Mouse (Mus musculus): ENCODE measurements around the gene Negr1. TPM values are rescaled to one million over a fixed set of nuclear protein-coding genes. Genes with fewer than 3 reads are reported as not detected.

Gene Negr1
- polyA plus RNA-seq, 1 experiment from 2014 or later, result 2.0 TPM

DNA sequence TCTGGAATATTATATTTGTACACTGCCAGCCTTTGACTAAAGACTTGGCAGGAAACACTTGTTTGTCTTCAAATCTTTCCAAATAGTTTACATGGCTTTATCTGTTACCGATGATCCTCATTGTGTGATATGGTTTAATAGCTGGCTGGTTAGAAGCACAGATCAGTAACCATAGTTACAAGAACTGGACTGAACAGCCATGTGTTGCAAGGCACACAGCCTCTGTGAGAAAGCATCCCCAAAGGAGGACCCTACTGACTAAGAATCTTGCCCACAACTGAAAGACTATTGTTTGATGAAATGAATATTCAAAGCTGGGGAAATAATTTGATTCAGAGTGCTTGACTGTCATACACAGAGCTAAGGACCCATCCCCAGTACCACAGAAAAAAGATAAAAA, 729.7 kb downstream of the Negr1 start:
- H3K27me3 ChIP-seq (ENCODE audit: insufficient read depth, poor library complexity, severe bottlenecking), result no peaks in the 10 kb centered on the region
- no peaks in the 10 kb centered on the region for H3K4me1 ChIP-seq
- 86% methylated on average over 1 of the region's 1 CpGs for WGBS
- H3K27ac ChIP-seq, result no peak overlapping the region
- no peak for DNase-seq (ENCODE audit: low spot score)
- H3K36me3 ChIP-seq, result no peaks in the 10 kb centered on the region
- H3K9me3 ChIP-seq, result no peaks in the 10 kb centered on the region
- H3K4me3 ChIP-seq, result no peak overlapping the region

DNA sequence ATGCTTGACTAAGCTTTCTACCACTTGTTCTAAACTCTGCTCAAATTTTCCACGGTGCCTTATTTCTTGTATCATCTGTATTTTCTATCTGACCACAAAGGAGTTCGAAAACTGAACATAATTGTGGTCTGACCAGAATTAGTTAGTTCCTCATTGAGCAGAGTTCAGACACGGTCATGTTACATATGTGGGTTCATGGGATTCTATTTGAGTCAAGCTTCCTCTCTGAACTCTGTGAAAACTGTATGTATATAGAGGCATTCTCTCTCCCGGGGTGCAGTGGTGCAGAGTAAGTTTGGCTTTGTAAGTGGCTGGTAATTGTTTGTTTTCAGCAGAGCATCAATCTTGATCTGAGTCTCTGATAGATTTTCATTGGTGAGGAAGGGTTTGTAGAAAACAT, 735.6 kb downstream of the Negr1 start:
- no peak overlapping the region for H3K4me3 ChIP-seq
- H3K4me1 ChIP-seq, result no peaks in the 10 kb centered on the region
- no peaks in the 10 kb centered on the region for H3K36me3 ChIP-seq
- no peaks in the 10 kb centered on the region for H3K27me3 ChIP-seq (ENCODE audit: insufficient read depth, poor library complexity, severe bottlenecking)
- H3K9me3 ChIP-seq, result no peaks in the 10 kb centered on the region; the same call in 1 of the 2 replicates
- DNase-seq (ENCODE audit: low spot score), result no peak
- no peak overlapping the region for H3K27ac ChIP-seq
- WGBS, result 84% methylated on average over 4 of the region's 4 CpGs

DNA sequence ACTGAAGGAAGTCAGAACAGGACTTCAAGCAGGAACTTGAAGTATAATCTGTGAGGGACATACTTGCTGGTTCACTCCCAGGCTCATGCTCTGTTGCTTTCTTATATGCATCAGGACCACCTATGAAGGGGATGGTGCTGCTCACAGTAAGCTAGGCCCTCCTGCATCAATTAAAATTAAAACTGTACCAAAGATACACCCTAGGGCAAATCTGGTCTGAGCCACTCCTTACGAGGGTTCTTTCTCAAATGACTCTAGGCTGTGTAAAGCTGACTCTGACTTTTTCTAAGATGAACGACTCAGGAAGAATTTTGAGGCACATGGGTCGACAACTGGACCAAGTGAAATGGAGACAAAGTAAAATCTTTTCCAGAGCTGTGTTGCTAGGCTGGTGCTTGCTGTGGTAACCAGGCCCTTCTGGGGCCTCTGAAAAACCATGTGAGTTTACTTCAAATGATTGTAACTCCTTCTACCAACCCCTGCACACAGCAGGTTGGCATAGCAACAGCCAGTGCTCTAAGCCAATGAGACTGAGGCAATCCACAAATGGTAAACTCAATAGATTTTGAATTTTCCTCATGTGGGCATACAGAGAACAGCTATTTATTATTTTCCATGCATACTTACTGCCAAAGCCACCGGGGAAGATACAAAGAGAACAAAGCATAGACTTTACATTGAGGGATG, 742.0 kb downstream of the Negr1 start:
- no peaks in the 10 kb centered on the region for H3K36me3 ChIP-seq
- no peaks in the 10 kb centered on the region; the same call in 1 of the 2 replicates for H3K9me3 ChIP-seq
- no peak for DNase-seq (ENCODE audit: low spot score)
- no peaks in the 10 kb centered on the region for H3K4me1 ChIP-seq
- H3K27ac ChIP-seq, result no peak overlapping the region
- H3K27me3 ChIP-seq (ENCODE audit: insufficient read depth, poor library complexity, severe bottlenecking), result no peaks in the 10 kb centered on the region
- H3K4me3 ChIP-seq, result no peak overlapping the region
- 77% methylated on average over 4 of the region's 4 CpGs for WGBS

DNA sequence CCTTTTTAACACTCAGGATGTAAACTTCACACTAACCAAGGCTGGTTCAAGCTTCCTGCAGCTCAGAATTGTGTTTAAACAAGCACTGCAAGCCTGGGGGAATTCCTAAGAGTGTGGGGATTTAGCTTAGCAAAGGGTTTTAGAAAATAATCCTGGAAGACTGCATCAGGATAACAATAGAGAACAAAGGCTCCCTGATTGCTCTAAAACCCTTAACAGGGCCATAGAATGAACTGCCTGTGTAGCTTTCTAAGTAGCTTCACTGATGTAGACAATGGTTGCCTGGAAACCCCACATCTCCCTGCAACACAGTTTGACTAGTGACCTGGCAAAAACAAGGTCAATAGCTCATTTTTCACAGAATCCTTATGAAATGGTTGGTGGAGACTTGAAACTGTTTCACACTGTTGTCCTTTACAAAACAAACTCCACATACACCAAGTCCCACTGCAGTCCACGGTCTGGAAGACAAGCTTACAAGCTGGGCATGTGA, 759.5 kb downstream of the Negr1 start:
- H3K4me1 ChIP-seq, result no peaks in the 10 kb centered on the region
- WGBS, result 68% methylated on average over 1 of the region's 1 CpGs
- H3K27me3 ChIP-seq (ENCODE audit: insufficient read depth, poor library complexity, severe bottlenecking), result no peaks in the 10 kb centered on the region
- H3K36me3 ChIP-seq, result no peaks in the 10 kb centered on the region
- no peak for DNase-seq (ENCODE audit: low spot score)
- no peak overlapping the region for H3K27ac ChIP-seq
- H3K4me3 ChIP-seq, result no peak overlapping the region
- no peaks in the 10 kb centered on the region for H3K9me3 ChIP-seq

DNA sequence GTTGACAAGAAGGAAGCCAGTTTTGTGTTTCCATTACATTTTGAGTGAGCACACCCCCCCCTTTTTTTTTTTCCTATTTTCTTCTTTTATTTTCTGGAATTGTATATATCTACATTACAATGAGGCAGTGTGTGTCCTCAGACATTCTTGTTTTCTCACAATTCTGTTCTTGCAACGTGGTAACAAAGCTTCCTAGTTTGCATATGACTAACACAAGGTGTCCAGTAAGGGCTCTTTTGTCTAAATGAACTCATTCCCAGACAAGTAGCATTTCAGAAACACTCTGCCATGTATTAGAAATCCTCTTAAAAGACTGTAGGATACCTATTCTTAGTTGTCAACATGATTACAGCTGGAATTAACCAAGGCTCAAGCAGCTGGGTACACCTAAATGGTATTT, 760.2 kb downstream of the Negr1 start:
- H3K27ac ChIP-seq, result no peak overlapping the region
- H3K27me3 ChIP-seq (ENCODE audit: insufficient read depth, poor library complexity, severe bottlenecking), result no peaks in the 10 kb centered on the region
- no peak overlapping the region for H3K4me3 ChIP-seq
- no peaks in the 10 kb centered on the region for H3K36me3 ChIP-seq
- no peaks in the 10 kb centered on the region for H3K9me3 ChIP-seq
- DNase-seq (ENCODE audit: low spot score), result no peak
- H3K4me1 ChIP-seq, result no peaks in the 10 kb centered on the region
- 40% methylated on average over 1 of the region's 1 CpGs for WGBS

DNA sequence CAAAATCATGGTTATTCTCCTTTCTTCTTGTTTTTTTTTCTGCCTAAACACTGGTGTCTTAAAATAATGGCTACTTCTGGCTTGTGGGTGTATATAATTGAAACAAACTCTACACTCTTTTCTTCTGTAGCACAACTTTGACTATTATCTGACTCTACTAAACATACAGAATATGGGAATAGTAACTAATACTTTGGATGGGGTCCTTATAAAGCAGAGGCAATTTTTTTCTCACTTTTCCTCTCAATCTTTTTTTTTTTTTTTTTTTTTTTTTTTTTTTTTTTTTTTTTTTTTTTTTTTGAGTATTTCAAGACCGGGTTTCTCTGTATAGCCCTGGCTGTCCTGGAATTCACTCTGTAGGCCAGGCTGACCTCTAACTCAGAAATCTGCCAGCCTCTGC, 772.6 kb downstream of the Negr1 start:
- H3K4me1 ChIP-seq, result no peaks in the 10 kb centered on the region
- no peak for DNase-seq (ENCODE audit: low spot score)
- H3K27me3 ChIP-seq (ENCODE audit: insufficient read depth, poor library complexity, severe bottlenecking), result no peaks in the 10 kb centered on the region
- no peak overlapping the region for H3K4me3 ChIP-seq
- no peaks in the 10 kb centered on the region for H3K36me3 ChIP-seq
- 73% methylated on average over 1 of the region's 1 CpGs for WGBS
- no peaks in the 10 kb centered on the region for H3K9me3 ChIP-seq
- no peak overlapping the region for H3K27ac ChIP-seq

DNA sequence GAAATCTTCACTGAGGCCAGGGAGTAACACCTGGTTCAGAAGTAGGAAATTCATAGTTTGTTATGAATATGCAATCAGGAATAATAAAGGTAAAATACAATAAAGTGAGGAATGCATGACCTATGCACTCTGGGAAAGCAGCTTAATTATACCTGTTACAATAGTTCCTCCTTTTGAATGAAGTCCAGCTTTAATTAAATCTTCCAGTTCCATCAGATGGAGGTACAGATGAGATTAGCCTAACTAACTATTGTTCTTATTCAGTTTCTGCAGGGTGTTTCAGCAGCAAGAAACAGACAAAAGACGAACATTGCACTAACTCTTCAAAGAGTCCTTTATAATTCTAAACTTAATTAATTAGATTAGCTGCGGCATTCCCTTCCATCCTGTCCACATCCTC, 787.9 kb downstream of the Negr1 start:
- DNase-seq (ENCODE audit: low spot score), result no peak
- no peaks in the 10 kb centered on the region for H3K27me3 ChIP-seq (ENCODE audit: insufficient read depth, poor library complexity, severe bottlenecking)
- H3K27ac ChIP-seq, result no peak overlapping the region
- 60% methylated on average over 2 of the region's 2 CpGs for WGBS
- no peak overlapping the region for H3K4me3 ChIP-seq
- no peaks in the 10 kb centered on the region for H3K36me3 ChIP-seq
- H3K9me3 ChIP-seq, result no peaks in the 10 kb centered on the region
- no peaks in the 10 kb centered on the region for H3K4me1 ChIP-seq

DNA sequence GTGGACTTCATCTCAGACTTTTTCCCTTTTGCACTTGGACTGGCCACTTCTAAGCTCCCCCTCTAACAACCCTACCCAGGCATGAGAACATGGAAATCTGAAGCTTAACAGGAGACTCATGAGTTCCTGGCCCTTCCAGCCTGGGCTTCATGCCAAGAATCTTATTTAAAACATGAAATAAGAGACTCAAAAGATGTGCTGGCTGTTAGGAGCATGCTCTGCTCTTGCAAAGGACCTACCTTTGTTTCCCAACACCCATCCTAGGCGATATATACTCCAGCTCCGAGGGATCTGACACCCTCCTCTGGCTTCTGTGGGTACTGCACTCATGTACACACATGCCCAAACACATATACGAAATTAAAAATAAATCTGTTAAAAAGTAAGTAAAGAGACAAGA, 797.3 kb downstream of the Negr1 start:
- DNase-seq (ENCODE audit: low spot score), result no peak

DNA sequence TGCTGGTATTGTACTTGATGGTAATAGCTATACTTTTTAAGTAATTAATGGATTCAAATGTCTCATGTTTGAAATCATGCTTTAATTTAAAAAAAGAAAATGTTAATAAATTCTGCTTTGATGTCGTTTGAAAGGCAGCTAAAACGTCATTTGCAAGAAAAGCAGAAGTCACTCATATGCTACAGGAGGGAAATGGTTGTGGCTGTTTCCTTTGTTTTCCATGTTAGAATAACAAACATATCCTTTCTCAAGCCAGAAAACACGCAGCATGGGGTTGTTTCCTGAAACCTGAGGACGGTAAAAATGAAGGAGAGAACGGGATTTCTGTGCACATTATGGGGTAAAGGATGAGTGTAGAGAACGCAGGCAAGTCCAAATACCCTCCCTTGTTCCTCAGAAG, 798.2 kb downstream of the Negr1 start:
- WGBS, result 68% methylated on average over 6 of the region's 6 CpGs
- Histone ChIP-seq H3K4me1 (no peaks in the 10 kb centered on the region), H3K27ac (no peak overlapping the region), H3K27me3 (ENCODE audit: insufficient read depth, poor library complexity, severe bottlenecking) (no peaks in the 10 kb centered on the region), H3K36me3 (no peaks in the 10 kb centered on the region), H3K9me3 (no peaks in the 10 kb centered on the region), H3K4me3 (no peak overlapping the region)
- no peak for DNase-seq (ENCODE audit: low spot score)

More for the DNA sequence above, 797.3 kb downstream of the Negr1 start:
- Histone ChIP-seq H3K9me3 (no peaks in the 10 kb centered on the region), H3K4me1 (no peaks in the 10 kb centered on the region), H3K27me3 (ENCODE audit: insufficient read depth, poor library complexity, severe bottlenecking) (no peaks in the 10 kb centered on the region), H3K27ac (no peak overlapping the region), H3K4me3 (no peak overlapping the region), H3K36me3 (no peaks in the 10 kb centered on the region)
- 54% methylated on average over 3 of the region's 3 CpGs for WGBS

All from heart, embryonic 10.5 days (tissue).